Mouse (Mus musculus) midbrain, embryonic 11.5 days (tissue): ENCODE results near the gene Nodal. TPM values are rescaled to one million over a fixed set of nuclear protein-coding genes. Genes with fewer than 3 reads are reported as not detected.

Experiments used
- ATAC-seq: fragments of 200-750 bp; cut with Nextera tagmentation; 2 replicates; pipeline ENCODE4 v1.8.0; 2017; ENCODE audit warnings: moderate TSS enrichment, moderate library complexity; ENCODE audit not compliant: low FRiP score
- DNase-seq: peaks from one replicate; pipeline ENCODE4 v3.0.0; 2015; ENCODE audit warnings: low spot score; ENCODE audit errors: missing footprints
- H3K27ac ChIP-seq: fragments of 300-500 bp; sonication (generic); 2 replicates; pipeline ENCODE4 v1.5.1; 2014; ENCODE audit warnings: low read depth, low read length
- H3K27me3 ChIP-seq: fragments of 300-500 bp; sonication (generic); 2 replicates; pipeline ENCODE4 v1.6.1; 2014; ENCODE audit warnings: mild to moderate bottlenecking, low read length, moderate library complexity, mixed read lengths; ENCODE audit not compliant: control insufficient read depth, insufficient read depth
- H3K36me3 ChIP-seq: fragments of 300-500 bp; sonication (generic); 2 replicates; pipeline ENCODE4 v1.6.1; 2014; ENCODE audit warnings: mild to moderate bottlenecking, low read length, moderate library complexity, mixed read lengths; ENCODE audit not compliant: control insufficient read depth, insufficient read depth
- H3K4me1 ChIP-seq: fragments of 300-500 bp; sonication (generic); 2 replicates; pipeline ENCODE4 v1.6.1; 2014; ENCODE audit warnings: low read length; ENCODE audit not compliant: control insufficient read depth, insufficient read depth
- H3K4me2 ChIP-seq: fragments of 300-500 bp; sonication (generic); 2 replicates; pipeline ENCODE4 v1.6.1; 2014; ENCODE audit warnings: mild to moderate bottlenecking, moderate library complexity
- H3K4me3 ChIP-seq: fragments of 300-500 bp; sonication (generic); 2 replicates; pipeline ENCODE4 v1.5.1; 2014; ENCODE audit warnings: low read depth, low read length
- H3K9ac ChIP-seq: fragments of 300-500 bp; sonication (generic); 2 replicates; pipeline ENCODE4 v1.6.1; 2014; ENCODE audit warnings: low read length
- H3K9me3 ChIP-seq: fragments of 300-500 bp; sonication (generic); 2 replicates; pipeline ENCODE4 v1.6.1; 2016; ENCODE audit warnings: low read length; ENCODE audit not compliant: control insufficient read depth
- WGBS: fragments of 180-500 bp; shearing (Covaris S2); extraction: QIAGEN DNeasy Blood & Tissue Kit; methylation state at CpG from one replicate; pipeline ENCODE4 v1.1.7; 2014; 5-methylcytosine and 5-hydroxymethylcytosine counted together
- polyA plus RNA-seq: library from polyadenylated mRNA; unstranded; fragments of >200 nt; fragmentation: Nextera tagmentation; extraction: Ambion mirVana; gene quantifications from 2 replicates; pipeline ENCODE4 v1.2.1, GENCODE M21; 2014

Nodal gene
- polyA plus RNA-seq, 1 experiment from 2014 or later, result not detected

DNA sequence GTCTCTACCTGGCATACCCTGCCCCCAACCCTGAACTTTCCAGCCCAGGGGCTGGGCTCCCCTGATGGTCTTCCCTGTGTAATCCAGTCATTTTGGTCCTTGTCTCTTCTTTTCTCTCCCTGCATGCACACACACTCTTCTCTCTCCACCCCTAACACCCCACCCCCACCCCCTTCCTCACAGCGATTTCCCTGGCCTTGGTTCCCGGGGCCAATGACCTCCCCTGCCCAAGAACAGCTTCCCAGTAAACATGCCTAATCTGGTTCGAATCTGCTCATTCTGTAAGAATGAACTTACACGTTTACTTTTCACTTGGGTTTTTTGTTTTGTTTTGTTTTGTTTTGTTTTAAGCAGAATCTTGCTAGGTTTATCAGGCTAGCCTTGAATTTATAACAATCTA lies 8.0 kb upstream of the Nodal start:
- no peaks in the 10 kb centered on the region for H3K27me3 ChIP-seq
- DNase-seq (no peak), ATAC-seq (no peak)
- H3K9ac ChIP-seq, result no peak overlapping the region
- 4% methylated on average over 4 of the region's 4 CpGs for WGBS
- H3K36me3 ChIP-seq, result no peaks in the 10 kb centered on the region
- no peak overlapping the region for H3K4me2 ChIP-seq
- peaks cover 8% of the 10 kb centered on the region for H3K4me1 ChIP-seq
- no peak overlapping the region for H3K27ac ChIP-seq
- H3K9me3 ChIP-seq, result no peaks in the 10 kb centered on the region
- H3K4me3 ChIP-seq, result no peak overlapping the region

DNA sequence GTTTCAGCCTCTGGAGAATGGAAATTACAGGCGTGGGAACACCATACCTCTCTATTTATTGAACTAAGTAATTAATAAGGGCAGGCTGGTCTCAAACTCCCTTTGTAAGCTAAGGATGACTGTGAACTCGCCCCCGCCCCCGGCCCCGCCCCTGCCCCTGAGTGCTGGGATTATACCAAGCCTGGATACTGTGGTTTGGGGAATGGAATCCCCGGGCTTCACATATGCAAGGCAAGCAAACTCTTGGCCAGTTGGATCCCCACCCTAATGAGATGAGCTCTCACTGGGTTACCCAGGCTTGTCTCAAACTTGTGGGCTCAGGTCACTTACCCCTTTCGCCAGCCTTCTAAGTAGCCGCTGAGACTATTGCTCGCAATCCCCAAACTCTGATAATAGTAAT lies 7.6 kb upstream of the Nodal start:
- no peak overlapping the region for H3K4me3 ChIP-seq
- no peaks in the 10 kb centered on the region for H3K36me3 ChIP-seq
- H3K27me3 ChIP-seq, result no peaks in the 10 kb centered on the region
- H3K4me1 ChIP-seq, result peaks cover 8% of the 10 kb centered on the region
- DNase-seq (no peak), ATAC-seq (peak; percentile 63; the same call in 1 of the 2 replicates)
- H3K9me3 ChIP-seq, result no peaks in the 10 kb centered on the region
- 22% methylated on average over 9 of the region's 9 CpGs for WGBS
- H3K4me2 ChIP-seq, result no peak overlapping the region
- no peak overlapping the region for H3K9ac ChIP-seq
- H3K27ac ChIP-seq, result no peak overlapping the region

- Histone ChIP-seq H3K9me3 (no peaks in the 10 kb centered on the region), H3K4me2 (no peak overlapping the region), H3K9ac (no peak overlapping the region), H3K27ac (no peak overlapping the region), H3K4me3 (no peak overlapping the region), H3K4me1 (peaks cover 9% of the 10 kb centered on the region), H3K27me3 (peaks cover 8% of the 10 kb centered on the region), H3K36me3 (no peaks in the 10 kb centered on the region)
- ATAC-seq (no peak), DNase-seq (peak; percentile 82)
- 65% methylated on average over 21 of the region's 21 CpGs for WGBS
These were observed 4.7 kb upstream of the Nodal start for GRCm38 (mm10) chr10:61412910-61413625.

DNA sequence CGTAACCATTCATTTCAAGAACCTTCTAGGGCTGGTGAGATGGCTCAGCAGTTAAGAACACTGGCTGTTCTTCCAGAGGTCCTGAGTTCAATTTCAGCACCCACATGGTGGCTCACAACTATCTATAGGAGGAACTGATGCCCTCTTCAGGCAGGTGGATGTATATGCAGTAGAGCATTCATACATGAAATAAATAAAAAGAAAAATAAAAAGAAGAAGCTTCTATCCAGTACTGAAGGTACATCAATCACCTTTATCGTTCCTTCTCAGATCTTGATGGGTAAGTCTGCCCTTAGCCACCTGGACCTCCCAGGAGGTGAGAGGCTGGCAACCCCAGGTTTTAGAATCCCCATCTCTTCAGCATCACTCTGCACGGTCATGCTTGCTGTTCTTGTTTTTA lies 2.5 kb upstream of the Nodal start:
- H3K4me3 ChIP-seq, result no peak overlapping the region
- H3K27ac ChIP-seq, result no peak overlapping the region
- no peak overlapping the region for H3K4me2 ChIP-seq
- 70% methylated on average over 3 of the region's 3 CpGs for WGBS
- H3K36me3 ChIP-seq, result no peaks in the 10 kb centered on the region
- H3K4me1 ChIP-seq, result peaks cover 11% of the 10 kb centered on the region
- H3K9ac ChIP-seq, result no peak overlapping the region
- peak; percentile 61 for DNase-seq
- ATAC-seq, result no peak
- H3K9me3 ChIP-seq, result no peaks in the 10 kb centered on the region
- H3K27me3 ChIP-seq, result peaks cover 30% of the 10 kb centered on the region

- DNase-seq (no peak), ATAC-seq (no peak)
- Histone ChIP-seq H3K27me3 (peaks cover 30% of the 10 kb centered on the region), H3K4me1 (peaks cover 9% of the 10 kb centered on the region; the same call in 1 of the 2 replicates), H3K9ac (no peak overlapping the region), H3K9me3 (no peaks in the 10 kb centered on the region), H3K36me3 (no peaks in the 10 kb centered on the region), H3K4me2 (no peak overlapping the region), H3K4me3 (no peak overlapping the region), H3K27ac (no peak overlapping the region)
- WGBS, result 21% methylated on average over 8 of the region's 8 CpGs
These were observed 1.9 kb upstream of the Nodal start for GRCm38 (mm10) chr10:61415890-61416289.

GRCm38 (mm10) chr10:61416561-61416960 lies 1.2 kb upstream of the Nodal start:
- no peaks in the 10 kb centered on the region for H3K36me3 ChIP-seq
- H3K4me3 ChIP-seq, result no peak overlapping the region
- H3K9ac ChIP-seq, result no peak overlapping the region
- DNase-seq (no peak), ATAC-seq (no peak)
- no peaks in the 10 kb centered on the region for H3K9me3 ChIP-seq
- H3K27me3 ChIP-seq, result peaks cover 30% of the 10 kb centered on the region
- no peak overlapping the region for H3K4me2 ChIP-seq
- no peak overlapping the region for H3K27ac ChIP-seq
- H3K4me1 ChIP-seq, result peaks cover 9% of the 10 kb centered on the region; the same call in 1 of the 2 replicates
- WGBS, result 33% methylated on average over 7 of the region's 7 CpGs

- Histone ChIP-seq H3K27me3 (peaks cover 30% of the 10 kb centered on the region), H3K9me3 (no peaks in the 10 kb centered on the region), H3K36me3 (no peaks in the 10 kb centered on the region), H3K9ac (no peak overlapping the region), H3K4me3 (no peak overlapping the region), H3K4me2 (no peak overlapping the region), H3K27ac (no peak overlapping the region), H3K4me1 (peaks cover 9% of the 10 kb centered on the region; the same call in 1 of the 2 replicates)
- ATAC-seq (no peak), DNase-seq (no peak)
- WGBS, result 59% methylated on average over 2 of the region's 2 CpGs
These were observed 726 bp upstream of the Nodal start for GRCm38 (mm10) chr10:61417046-61417445.

DNA sequence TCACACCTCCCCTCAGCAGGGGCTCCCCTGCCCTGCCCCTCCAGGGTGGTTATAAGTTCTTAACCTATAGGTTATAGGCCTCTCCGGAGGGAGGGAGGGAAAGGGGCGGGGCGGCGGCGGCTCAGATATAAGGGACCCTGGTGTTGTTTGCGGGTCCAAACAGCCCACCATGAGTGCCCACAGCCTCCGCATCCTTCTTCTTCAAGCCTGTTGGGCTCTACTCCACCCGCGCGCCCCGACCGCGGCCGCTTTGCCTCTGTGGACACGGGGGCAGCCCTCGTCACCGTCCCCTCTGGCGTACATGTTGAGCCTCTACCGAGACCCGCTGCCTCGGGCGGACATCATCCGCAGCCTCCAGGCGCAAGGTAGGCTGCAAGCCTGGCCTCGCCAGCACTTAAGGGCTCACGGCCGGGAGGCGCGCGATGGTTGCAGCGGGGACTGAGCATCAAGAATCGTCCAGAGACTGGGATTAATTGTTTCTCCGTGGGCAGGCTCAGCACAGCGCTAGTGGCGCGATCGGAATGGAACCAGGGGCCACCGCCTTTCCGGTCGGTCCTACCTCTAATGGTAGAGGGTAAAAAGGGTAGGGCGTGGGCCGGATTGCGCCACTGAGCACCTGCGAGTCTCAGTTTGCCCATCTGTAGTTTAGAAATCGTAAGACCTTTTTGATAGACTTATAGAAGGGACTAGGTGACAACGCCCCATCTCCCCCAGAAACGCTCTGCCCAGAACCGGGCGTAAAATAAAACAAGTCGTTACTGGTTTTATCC lies 544 bp downstream of the Nodal start:
- peak; percentile 96 for DNase-seq
- 4% methylated on average over 50 of the region's 50 CpGs for WGBS
- Histone ChIP-seq H3K9me3 (no peaks in the 10 kb centered on the region), H3K27me3 (peaks cover 30% of the 10 kb centered on the region), H3K9ac (peak overlapping the region; percentile 44), H3K36me3 (no peaks in the 10 kb centered on the region), H3K4me2 (peak overlapping the region; percentile 69), H3K4me1 (peaks cover 9% of the 10 kb centered on the region; the same call in 1 of the 2 replicates), H3K27ac (no peak overlapping the region), H3K4me3 (peak overlapping the region; percentile 41)
- peak; percentile 57; the same call in 1 of the 2 replicates for ATAC-seq

DNA sequence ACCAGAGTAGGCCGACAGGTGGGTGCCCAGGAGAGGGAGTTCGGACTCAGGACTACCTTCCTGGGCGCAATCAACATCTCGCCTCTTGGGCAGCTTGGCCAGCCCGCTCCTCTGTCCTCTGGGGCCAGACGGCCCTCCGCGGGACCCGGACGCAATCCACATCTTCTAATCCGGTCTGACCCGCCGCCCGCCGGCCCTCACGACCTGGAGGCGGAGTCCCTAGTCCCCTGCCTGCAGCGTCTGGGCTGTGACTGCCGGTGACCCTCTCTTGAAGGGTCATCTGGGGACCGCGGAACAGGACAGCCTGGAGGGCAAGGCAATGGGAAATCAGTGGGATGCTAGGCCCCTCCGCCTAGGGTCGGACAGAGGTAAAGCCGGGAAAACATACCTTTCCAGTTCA lies 1.4 kb downstream of the Nodal start:
- Histone ChIP-seq H3K4me2 (no peak overlapping the region), H3K27me3 (peaks cover 30% of the 10 kb centered on the region), H3K36me3 (no peaks in the 10 kb centered on the region), H3K27ac (no peak overlapping the region), H3K9ac (no peak overlapping the region), H3K4me3 (no peak overlapping the region), H3K4me1 (peaks cover 9% of the 10 kb centered on the region; the same call in 1 of the 2 replicates), H3K9me3 (no peaks in the 10 kb centered on the region)
- 2% methylated on average over 24 of the region's 24 CpGs for WGBS
- 0 out of 2 replicates have a peak, but pooled peaks have one; percentile 43 for ATAC-seq
- DNase-seq, result peak; percentile 88
